Mouse (Mus musculus) lung, postnatal 36 days (tissue): Measurements from ENCODE around the gene Cnga1.

Experiments
- DNase-seq: peaks from one replicate; pipeline ENCODE4 v3.0.0; 2022; ENCODE audit warnings: mixed read lengths

Cnga1 gene

DNA sequence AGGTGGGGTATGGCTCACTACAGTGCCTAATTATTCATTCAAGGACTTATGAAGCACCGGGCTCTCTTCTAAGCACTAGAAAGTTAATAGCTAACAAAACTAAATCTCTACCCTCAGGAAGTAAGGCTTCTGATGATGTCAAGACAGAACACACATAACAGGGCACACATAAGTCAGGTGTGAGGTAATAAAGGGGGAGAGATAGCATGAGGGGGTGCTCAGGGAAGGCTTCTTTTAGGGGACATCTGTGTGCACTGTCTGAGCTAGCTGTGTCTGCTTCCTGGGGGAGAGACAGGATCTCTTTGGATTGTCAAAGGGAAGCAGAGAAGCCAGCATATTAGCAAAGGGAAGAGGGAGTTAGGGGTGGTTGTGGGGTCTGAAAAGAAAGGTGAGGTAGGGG, at the start of gene Cnga1:
Gene Cnga1, minus strand, starts transcription at position 101 of the 400 bp plus-strand sequence.
- DNase-seq = no peak

DNA sequence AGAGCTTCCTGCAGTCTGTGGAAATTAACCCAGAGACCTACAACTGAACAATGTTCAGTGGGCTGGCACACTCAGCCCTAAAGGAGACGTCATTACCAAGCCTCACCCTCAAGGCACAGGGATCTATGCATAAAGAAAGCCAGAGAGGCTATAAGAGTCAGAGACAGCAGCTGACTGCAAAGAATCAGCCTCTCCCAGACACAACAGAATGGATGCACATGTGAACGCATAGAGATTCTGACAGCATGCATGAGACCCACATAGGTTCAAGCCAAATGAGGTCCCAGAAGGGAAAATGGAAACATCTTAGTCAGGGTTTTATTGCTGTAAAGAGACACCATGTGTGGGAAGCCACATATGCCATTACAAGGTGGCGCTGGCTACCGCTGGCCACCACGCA, 46.4 kb upstream of the Cnga1 start:
- DNase-seq = no peak

DNA sequence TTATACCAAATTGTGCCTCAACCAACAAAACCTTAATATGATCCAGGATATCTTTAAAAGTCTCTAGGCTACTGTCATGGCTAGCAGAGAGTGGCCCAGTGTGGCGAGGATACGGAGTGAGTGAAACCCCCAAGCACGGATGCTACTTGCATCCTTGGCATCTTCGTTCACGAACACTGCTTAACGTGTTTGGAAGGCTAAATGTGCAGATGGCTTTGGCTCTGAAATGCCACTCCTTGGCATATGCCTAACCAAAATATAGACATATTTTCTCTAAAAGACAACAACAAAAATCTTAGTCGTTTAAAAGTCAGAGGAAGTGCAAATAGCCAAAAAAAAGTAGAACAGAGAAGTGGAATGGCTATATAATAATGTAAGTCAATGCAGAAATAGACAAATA, 45.5 kb upstream of the Cnga1 start:
- no peak for DNase-seq

DNA sequence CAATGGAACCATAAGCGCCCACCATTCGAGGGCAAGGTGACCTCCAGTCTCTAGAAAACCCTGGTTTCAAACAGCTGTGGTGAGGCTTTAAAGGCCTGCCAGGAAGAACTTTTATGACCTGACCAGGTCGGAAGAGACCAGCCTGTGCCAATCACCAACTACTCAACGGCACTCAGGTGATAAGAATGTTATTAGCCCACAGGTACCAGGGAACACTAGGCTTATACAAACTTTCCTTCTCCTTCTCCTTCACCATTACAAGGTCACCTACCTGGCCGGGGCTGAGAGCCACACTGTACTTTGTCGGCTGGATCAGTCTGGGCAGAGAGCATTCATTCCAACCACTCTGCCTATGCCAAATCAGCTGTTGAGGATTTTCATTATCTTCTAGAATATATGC, 37.4 kb upstream of the Cnga1 start:
- DNase-seq = peak; percentile 45

DNA sequence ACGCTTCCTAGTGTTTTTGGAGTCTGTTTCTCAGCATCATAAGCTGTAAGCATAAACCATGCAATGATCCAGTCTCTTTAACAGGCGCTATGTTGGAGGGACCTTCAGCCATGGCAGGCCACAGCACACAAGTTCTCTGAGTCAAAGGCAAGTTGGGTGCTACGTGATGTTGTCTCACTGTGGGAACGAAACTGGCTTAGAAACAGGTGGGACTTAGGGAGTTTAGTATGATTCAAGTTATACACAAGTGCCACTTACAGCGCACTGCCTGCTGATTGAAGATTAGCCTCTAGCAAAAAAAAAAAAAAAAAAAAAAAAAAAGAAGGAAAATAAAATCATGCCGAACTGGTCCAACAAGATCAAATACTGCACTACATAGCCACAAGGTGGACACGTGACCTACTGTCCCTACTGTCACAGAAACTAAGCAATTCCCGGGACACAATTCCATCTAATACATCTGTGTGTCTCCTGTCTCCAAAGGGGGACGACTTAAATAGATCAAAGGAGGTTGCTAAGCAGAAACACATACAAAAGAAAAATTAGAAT, 31.0 kb upstream of the Cnga1 start:
- peak; percentile 31 for DNase-seq

DNA sequence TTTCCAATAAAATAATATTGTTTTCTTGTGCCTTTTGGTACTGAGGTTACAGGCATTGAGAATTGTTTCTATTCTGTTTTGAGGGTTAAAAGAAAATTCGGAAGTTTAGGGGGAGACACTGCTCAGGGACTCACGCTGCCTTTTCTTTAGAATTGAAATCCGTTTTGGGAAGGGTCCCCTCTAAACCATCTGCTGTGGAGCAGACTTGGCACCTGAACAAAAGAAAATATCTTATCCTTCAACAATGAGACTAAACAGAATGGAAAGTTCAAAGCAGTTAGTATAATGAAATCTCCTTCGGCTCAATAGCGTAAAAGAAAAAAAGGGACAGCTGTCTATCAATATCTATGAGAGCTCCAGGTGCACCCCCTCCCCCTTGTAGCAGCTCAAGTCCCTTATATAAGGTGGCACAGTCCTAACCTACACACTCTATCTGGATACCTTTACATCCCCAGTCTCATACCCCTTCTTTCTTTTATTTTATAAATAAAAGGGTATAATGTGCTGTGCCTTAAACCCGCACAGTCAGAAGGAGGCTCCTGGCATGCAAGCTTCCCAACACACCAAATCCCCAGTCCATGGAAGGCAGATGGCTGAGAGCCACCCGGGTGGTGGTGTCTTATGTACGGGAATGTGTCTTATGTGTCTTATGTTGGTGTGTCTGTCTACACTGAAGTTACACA, 27.1 kb upstream of the Cnga1 start:
- DNase-seq = no peak

DNA sequence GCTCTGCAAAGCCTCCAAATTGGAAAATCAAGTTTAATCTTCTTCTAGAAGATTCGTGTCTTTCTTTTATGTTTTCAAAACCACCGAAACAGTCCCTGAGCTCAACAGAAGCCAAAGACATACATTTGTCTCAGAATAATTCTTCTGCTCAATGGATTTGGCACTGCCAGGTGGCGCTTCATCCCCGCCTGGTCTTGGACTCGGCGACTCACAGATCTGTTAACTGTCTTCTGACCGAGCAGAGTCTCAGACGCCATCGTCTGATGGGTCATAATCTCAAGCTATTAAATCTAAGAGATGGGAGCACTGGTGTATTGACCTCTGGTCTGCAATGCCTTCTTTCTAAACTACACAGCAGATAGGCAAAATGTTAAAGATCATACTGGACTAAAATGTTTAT, 24.3 kb upstream of the Cnga1 start:
- no peak for DNase-seq

DNA sequence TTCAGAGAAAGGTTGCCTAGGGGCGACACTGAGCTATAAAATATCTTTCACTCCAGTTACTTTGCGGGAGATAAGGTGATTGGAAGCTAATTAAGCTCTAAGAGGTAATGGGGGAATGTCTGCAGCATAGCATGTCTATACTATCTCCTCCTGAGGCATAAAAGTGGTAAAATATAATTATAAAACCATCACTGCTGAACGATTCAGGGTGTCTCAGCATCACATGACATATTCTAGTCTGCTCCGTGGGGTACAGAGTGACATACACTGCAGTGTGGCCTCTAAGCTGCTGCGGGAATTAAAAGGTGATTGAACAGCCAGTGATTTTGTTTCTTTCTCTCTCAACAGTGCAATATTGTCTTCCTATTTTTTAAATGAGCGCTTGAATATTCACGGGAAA, 22.4 kb upstream of the Cnga1 start:
- DNase-seq = no peak

DNA sequence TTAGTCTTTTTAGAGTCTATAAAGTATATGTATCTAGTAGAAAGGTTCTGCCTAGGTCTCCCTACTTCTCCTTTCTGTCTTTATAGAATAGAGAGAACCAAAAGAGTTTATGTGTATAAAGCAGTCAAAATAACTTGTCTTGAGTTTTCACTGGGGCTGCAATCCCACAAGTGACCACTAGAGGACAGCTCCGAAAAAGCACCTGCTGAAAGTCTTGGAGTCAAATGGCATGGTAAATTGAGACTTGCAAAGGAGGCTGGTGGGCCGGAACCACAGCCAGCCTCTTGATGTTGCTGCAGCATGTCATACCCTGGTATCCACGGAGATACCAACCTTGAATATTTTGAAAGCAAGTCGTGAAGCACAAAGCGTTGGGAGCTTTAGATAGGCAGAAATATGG, 21.2 kb upstream of the Cnga1 start:
- peak; percentile 76 for DNase-seq

DNA sequence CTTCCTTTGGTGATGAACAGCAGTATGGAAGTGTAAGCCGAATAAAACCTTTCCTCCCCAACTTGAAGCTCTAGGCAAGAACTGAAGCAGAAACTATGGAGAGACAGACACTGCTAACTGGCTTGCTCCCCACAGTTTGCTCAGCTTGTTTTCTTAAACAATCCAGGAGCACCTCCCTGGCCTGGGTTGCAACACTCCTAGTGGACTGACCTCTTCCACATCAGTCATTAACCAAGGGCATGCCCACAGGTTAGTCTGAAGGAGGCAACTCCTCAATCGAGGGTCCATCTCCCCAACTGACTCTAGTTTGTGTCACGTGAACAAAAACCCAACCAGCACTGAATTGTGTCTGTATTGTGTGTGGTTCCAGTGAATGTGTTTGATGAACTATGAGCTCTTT, 20.8 kb upstream of the Cnga1 start:
- peak; percentile 44 for DNase-seq

DNA sequence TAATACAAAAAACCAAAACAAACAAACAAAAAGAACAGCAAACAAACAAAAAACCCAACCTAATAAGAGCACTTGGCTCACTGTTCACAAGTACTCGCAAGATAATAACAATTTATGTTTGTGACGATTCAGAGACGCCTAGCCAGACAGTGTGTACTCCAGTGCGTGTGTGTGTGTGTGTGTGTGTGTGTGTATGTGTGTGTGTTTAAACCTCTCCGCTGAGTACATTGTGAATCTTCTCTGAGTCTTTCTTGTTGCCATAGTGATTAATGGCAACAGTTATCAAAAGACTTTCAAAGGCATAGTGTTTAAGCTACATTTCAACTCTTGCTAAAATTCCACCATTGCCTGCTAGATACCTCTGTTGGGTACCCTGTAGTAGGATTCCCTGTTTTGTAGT, 20.1 kb upstream of the Cnga1 start:
- no peak for DNase-seq

DNA sequence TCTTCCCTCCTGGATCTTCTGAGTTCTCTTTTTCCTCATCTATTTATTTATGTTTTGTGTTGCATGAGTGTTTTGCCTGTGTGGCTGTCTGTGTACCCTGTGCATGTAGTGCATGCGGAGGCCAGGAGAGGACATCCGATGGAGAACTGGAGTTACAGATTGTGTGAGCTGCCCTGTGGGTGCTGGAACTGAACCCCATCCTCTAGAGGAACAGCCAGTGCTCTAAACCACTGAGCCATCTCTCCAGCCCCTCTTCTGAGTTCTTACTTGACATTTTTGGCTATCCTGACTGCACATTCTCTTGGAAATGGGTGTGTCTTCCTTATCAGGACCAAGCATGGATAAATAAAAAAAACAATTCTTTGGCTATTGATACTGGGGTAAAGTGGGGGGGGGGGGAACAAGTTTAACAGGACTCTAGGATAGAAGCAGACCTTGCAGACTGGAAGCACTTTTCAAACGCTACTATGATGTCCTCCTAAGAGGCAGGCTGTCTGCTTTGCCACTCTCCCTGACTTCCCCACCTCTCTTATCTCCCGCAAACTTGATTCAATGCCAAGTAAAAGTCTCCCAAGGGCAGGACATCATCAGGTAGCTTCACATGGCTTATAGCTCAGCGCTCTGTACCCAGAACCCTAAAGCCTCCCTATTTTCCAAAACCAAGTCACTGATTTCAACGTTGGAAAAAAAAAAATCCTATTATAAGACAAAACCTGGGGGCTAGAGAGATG, 17.1 kb upstream of the Cnga1 start:
- DNase-seq = no peak

DNA sequence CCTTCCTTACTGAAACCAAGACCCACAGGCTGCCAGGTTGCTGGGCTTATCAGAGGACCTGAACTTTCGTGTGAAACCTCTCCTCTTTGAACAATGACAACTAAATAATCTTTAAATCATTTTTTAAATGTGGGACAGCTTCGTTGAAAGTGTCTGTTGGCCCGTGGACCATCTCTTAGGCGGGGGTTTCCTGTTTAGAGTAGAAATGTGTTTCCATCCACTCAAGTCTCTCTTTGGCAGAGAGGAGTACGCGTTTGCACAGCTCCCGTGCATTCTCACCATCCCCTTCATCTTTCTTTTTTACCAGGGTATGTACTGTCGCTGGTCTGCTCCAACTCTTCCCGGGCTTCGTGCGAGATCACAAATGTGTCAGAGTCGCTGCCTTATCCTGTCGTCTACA, 14.3 kb upstream of the Cnga1 start:
- no peak for DNase-seq

DNA sequence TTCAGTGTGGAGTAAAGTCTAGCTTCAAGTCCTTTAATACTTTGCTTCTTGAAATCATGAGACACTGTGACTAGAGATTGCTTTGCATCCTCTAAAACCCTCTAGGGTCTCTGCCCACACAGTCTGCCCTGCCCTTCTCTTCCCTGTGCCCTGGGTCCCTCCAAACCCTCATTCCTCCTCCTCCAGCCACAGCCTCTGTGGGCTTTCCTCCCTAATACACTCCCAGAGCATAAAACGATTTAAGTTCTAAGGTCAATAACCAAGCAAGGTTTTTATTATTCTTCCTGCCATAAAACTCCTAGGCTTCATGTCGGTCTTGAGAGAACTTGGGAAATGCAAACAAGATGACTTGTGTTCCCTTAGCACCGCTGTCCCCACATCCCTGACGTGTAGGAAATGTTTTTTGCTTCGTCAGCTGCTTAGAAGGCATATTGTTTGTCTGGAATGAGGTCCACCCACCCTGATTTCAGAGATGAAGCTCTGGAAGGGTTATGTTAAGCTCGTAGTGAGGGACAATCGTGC, 12.3 kb upstream of the Cnga1 start:
- no peak for DNase-seq

DNA sequence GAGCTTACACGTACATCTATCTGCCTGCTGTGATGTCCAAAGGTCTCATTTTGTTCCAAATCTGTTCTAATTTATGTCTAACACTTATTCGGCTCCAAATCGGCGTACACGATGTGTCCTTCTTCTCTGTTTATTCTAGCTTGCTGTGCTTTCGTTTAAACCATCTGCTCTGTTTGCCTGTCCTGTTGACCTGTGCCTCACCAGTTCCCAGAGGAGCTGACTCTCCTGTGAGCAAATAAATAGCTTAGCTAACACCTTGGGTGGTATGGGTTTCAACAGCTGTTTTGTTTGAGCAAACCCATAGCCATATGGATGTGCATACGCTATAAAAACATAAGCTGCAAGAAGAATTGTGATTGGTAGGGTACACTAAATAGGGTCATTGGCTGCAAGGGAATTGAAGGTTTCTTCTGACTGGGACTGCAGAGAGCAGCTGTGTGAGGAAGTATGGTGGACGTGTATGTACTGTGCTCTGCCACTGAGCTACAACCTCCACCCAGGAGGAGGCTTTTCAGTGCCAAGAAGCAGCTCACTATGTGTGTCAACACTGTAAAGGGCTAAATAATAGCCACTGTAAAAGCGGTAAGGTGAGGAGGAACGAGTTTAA, 9.1 kb upstream of the Cnga1 start:
- no peak for DNase-seq

DNA sequence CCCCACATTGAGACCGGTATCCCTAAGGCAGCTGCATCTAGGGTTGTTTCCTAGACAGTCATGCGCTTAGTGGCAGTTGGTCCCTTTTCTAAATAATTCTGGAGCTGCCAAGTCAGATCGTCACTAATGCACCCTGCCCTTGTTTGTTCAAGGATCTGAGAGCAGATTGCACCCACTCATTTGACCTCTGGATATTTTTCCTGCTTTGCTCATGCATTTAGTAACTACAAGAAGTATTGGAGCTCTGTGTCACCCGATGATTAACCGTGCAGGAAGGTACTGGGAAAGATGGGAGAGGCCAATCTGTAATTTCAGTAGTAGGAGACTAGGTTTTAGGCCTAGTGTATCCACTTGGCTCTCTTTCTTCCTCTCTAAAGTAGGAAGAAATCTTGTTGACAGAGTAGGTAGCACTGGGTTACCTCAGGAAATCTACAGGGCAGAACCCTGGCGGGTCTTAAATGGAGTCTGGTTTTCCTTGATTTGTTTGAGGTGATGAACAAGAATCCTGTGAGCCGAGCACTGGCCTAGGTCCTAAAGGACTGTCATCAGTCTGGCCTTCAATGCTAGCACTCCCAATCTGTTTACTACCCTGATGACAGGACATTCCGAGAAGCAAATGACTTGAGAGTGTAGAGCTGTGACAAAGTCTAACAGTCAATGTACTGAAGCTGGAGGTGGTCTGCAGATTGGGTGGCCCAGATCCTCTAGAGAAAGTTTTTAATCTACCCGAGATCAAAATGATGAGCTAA, 5.1 kb upstream of the Cnga1 start:
- DNase-seq = no peak

DNA sequence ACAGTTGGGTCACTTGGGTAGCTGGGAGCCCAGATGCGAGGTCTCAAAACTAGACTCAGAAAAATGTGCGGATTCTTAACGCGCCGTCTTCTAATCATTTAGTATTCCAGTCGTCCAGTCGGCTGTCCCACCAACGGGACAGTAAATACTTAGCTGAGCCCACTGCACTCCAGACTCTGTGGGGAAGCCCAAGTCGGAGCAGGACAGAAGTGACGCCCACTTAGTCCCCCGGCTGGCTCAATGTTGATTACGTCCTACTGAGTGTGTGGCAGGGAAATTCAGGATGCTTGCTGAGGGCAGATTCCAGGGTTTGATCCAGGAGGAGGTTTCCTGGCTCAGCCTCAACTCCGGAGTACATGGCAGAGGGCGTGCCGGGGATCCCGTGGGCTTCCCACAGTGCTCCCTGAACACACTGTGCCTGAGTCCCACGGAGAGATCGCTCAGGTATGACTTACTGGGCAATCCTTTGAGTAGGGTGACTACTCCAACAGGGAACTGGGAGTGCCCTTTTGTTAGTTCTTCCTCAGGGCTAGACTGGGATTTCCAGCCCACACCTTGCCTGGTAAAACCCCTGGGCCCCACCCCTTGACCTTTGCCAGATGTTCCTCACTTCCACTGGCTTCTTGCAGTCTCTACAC, 4.0 kb upstream of the Cnga1 start:
- peak; percentile 16 for DNase-seq

DNA sequence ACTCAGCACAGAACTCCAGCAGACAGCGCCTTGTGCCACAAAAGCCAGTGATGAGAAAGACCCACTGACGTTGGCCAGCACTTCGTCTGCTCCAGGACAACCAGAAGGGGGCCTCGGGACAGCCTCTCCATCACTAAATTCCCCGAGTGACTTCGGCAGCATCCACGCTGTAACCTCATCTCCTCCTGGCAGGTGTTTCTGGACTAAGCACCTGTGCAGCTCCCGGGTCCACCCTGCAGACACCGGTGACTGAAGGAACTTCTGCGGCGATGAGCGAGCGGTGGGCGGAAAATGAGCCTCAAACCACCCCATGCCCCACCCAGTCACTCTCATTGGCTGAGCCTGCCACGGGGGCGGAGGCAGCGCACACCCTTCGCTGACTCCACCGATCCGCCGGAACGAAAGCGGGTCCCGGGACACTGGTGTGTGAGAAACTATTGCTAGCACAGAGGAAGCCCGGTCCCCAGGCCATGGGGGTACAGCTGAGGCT, 3.4 kb upstream of the Cnga1 start, which contains the start of gene Nipal1:
Gene Nipal1, plus strand, starts transcription at position 378 of the 490 bp plus-strand sequence.
- DNase-seq = peak; percentile 78

DNA sequence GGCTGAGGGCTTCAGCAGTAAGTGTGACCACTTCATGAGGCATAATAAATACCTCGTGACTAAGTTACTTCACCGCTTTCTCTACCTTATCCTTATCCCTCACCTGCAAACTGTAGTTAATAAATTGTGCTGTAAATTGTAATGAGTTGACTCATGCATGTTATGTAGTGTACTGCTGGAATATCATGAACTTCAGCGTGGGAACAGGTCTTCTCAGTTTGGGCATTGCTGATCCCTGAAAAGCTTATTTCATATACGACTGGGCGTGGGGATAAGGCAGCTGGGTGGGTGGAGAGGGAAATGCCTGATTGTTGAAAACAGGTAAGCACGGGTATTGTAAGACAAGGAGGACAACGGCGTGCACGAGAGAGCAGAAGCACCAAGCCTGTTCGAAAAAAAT, 2.9 kb upstream of the Cnga1 start:
- no peak for DNase-seq

DNA sequence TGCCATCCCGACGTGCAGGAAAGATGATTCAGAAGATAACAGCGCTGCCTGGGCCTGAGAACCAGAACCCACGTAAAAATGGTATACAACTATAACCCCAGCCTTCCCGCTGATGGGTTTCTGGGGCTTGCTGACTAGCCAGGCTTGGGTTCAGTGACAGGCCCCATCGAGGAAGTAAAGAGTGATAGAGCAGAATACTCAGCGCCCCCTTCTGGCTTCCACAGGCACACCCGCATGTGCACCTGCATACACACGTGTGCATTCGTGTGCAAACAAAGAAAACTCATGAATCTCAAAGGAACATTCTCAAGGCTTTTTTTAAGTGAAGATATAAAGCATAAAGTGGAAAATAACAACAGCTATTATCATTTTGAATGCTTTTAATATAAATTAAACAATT, 2.1 kb upstream of the Cnga1 start:
- DNase-seq = peak; percentile 45

DNA sequence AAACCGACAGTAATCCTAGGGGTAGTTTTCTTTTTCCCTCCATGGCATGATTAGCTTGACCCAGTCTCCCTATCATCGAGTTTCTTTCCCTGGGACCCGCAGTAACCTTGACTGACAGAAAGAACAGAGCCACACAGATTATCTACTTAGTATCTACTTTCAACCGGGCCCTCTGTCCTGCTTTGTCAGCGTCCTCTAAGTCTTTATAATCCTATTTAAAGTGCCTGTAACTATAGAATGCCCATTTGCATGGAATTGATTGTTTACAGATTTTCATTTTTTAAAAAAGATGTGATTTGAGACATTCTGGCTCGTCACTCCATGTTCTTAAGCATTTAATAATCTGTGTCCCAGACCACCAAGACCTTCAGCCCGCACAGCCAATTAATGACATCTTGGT, 420 bp downstream of the Cnga1 start:
- no peak for DNase-seq

DNA sequence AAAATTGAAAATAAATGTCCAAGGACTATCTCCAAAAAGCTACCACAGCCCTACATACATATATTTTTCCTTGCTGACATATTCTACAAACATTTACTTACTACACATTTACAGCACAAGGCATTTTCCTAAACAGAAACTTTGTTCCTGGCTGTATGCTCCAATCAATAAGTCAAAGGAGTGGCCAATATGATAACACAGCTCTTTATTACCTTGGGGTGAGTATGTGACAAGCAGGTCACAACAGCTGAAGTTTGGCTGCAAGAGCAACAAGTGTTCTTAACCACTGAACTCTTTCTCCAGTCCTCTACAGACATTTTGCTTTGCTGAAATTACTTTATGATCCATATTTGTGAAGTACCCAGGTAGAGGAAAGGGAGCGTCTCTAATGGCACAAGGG, 4.0 kb downstream of the Cnga1 start:
- no peak for DNase-seq
